Mouse (Mus musculus): ENCODE measurements around the gene Nup210.

Gene Nup210

GRCm38 (mm10) chr6:90997025-90997424 lies 119.6 kb downstream of the Nup210 start:
- in situ Hi-C loops (cut with MboI; ENCODE audit: unreplicated experiment in 2 of 2) = no loop called here

- in situ Hi-C loops (cut with MboI; ENCODE audit: unreplicated experiment in 2 of 2) = no loop called here
These were observed 120.4 kb downstream of the Nup210 start for GRCm38 (mm10) chr6:90996181-90996580.

GRCm38 (mm10) chr6:90988648-90989317 lies 127.8 kb downstream of the Nup210 start, which contains the start of gene Iqsec1:
Gene Iqsec1, minus strand, starts transcription at chr6:90988685.
- in situ Hi-C loops (cut with MboI; ENCODE audit: unreplicated experiment in 2 of 2) = no loop called here

DNA sequence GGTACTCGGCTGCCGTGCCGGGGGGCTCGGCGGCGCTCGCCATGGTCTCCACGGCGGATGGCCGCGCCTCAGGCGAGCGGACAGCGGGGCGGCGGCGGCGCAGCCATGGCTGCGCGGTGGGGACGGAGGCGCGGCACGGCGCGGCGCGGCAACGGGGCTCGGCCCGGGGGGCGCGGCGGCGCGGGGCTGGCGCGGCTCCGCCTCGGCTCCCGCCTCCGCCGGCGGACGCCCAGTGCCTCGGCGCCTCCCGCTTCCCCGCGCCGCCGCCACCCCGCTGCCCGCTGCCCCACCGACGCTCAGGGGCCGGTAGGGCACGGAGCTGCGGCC lies 128.4 kb downstream of the Nup210 start:
- in situ Hi-C loops (cut with MboI; ENCODE audit: unreplicated experiment in 2 of 2) = no loop called here

- in situ Hi-C loops (cut with MboI; ENCODE audit: unreplicated experiment in 2 of 2) = no loop called here
These were observed 128.9 kb downstream of the Nup210 start for GRCm38 (mm10) chr6:90987561-90988298.

GRCm38 (mm10) chr6:90984101-90984500 lies 132.5 kb downstream of the Nup210 start:
- in situ Hi-C loops (cut with MboI; ENCODE audit: unreplicated experiment in 2 of 2) = no loop called here

DNA sequence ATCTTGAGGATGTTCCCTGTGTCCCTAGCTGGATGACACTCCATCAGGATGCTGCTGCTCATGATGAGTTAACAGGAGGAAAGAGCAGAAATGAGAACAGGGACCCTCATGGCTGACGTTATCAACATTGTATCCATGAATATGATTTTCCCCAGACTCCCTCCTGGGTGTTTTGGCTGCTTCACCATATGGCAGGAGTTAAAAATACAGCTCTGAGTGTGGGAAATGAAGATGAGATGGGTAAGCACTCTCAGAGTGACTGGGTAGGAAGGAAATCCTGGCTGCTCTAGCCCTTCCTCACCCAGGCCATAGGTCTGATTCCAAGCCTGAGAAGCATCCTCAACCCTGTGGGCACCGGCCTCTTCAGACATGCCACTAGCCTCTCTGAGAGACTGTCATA lies 142.3 kb downstream of the Nup210 start:
- in situ Hi-C loops (cut with MboI; ENCODE audit: unreplicated experiment in 2 of 2) = no loop called here

- in situ Hi-C loops (cut with MboI; ENCODE audit: unreplicated experiment in 2 of 2) = no loop called here
These were observed 147.2 kb downstream of the Nup210 start for GRCm38 (mm10) chr6:90969341-90969871.
